Mouse (Mus musculus): ENCODE data around the gene Efcab11. TPM values are rescaled to one million over a fixed set of nuclear protein-coding genes. Genes with fewer than 3 reads are reported as not detected.

Efcab11 gene
- polyA plus RNA-seq (2014; fragmentation: Nextera tagmentation; extraction: Ambion mirVana), result 2.2 and 3.6 TPM in 2 replicates

GRCm38 (mm10) chr12:99884269-99885261 is at the start of gene Efcab11, which contains the start of gene Tdp1:
Efcab11 (minus strand) TSS chr12:99884439.
Tdp1 (plus strand) TSS chr12:99884517.
- WGBS, result under 1% methylated on average over 68 of the region's 73 CpGs

GRCm38 (mm10) chr12:99933630-99934029 is 49.4 kb upstream of the Efcab11 start:
- ATAC-seq (ENCODE audit: low read depth), result no peak
- Histone ChIP-seq H3K27ac (ENCODE audit: low read depth, low read length) (no peak overlapping the region), H3K4me3 (ENCODE audit: low read depth, low read length) (no peak overlapping the region), H3K4me2 (ENCODE audit: low read depth, low read length) (no peak overlapping the region), H3K27me3 (ENCODE audit: control insufficient read depth, insufficient read depth, low read length) (no peaks in the 10 kb centered on the region), H3K9me3 (ENCODE audit: control insufficient read depth, low read length) (no peaks in the 10 kb centered on the region), H3K36me3 (ENCODE audit: control insufficient read depth, insufficient read depth, low read length) (peaks cover 15% of the 10 kb centered on the region), H3K4me1 (ENCODE audit: control insufficient read depth, insufficient read depth, low read length) (no peaks in the 10 kb centered on the region), H3K9ac (replicated peaks; ENCODE audit: low read depth, low read length) (no peak overlapping the region)
- WGBS, result 91% methylated on average over 3 of the region's 3 CpGs

More at GRCm38 (mm10) chr12:99884269-99885261, at the start of gene Efcab11, which contains the start of gene Tdp1:
- Histone ChIP-seq H3K9ac (replicated peaks; ENCODE audit: low read depth, low read length) (peak within 1 kb of the TSS; percentile 88), H3K4me1 (ENCODE audit: control insufficient read depth, insufficient read depth, low read length) (0 out of 2 replicates have a peak, but pooled peaks cover 9% of the 10 kb centered on the region), H3K4me3 (ENCODE audit: low read depth, low read length) (peak within 1 kb of the TSS; percentile 88), H3K36me3 (ENCODE audit: control insufficient read depth, insufficient read depth, low read length) (no peaks in the 10 kb centered on the region), H3K27me3 (ENCODE audit: control insufficient read depth, insufficient read depth, low read length) (no peaks in the 10 kb centered on the region), H3K4me2 (ENCODE audit: low read depth, low read length) (peak within 1 kb of the TSS; percentile 95), H3K9me3 (ENCODE audit: control insufficient read depth, low read length) (no peaks in the 10 kb centered on the region), H3K27ac (ENCODE audit: low read depth, low read length) (peak within 1 kb of the TSS; percentile 73)
- ATAC-seq (ENCODE audit: low read depth), result peak; percentile 85

GRCm38 (mm10) chr12:99932245-99932644 is 48.0 kb upstream of the Efcab11 start:
- H3K4me2 ChIP-seq (ENCODE audit: low read depth, low read length), result no peak overlapping the region
- no peak overlapping the region for H3K9ac ChIP-seq (replicated peaks; ENCODE audit: low read depth, low read length)
- H3K9me3 ChIP-seq (ENCODE audit: control insufficient read depth, low read length), result no peaks in the 10 kb centered on the region
- no peaks in the 10 kb centered on the region for H3K27me3 ChIP-seq (ENCODE audit: control insufficient read depth, insufficient read depth, low read length)
- WGBS, result 88% methylated on average over 4 of the region's 4 CpGs
- H3K4me1 ChIP-seq (ENCODE audit: control insufficient read depth, insufficient read depth, low read length), result no peaks in the 10 kb centered on the region
- no peak overlapping the region for H3K4me3 ChIP-seq (ENCODE audit: low read depth, low read length)
- no peak for ATAC-seq (ENCODE audit: low read depth)
- H3K27ac ChIP-seq (ENCODE audit: low read depth, low read length), result no peak overlapping the region
- peaks cover 16% of the 10 kb centered on the region for H3K36me3 ChIP-seq (ENCODE audit: control insufficient read depth, insufficient read depth, low read length)

GRCm38 (mm10) chr12:99929160-99929559 is 44.9 kb upstream of the Efcab11 start:
- Histone ChIP-seq H3K4me2 (ENCODE audit: low read depth, low read length) (no peak overlapping the region), H3K4me3 (ENCODE audit: low read depth, low read length) (no peak overlapping the region), H3K9me3 (ENCODE audit: control insufficient read depth, low read length) (no peaks in the 10 kb centered on the region), H3K36me3 (ENCODE audit: control insufficient read depth, insufficient read depth, low read length) (peaks cover 10% of the 10 kb centered on the region), H3K4me1 (ENCODE audit: control insufficient read depth, insufficient read depth, low read length) (no peaks in the 10 kb centered on the region), H3K9ac (replicated peaks; ENCODE audit: low read depth, low read length) (no peak overlapping the region), H3K27ac (ENCODE audit: low read depth, low read length) (no peak overlapping the region), H3K27me3 (ENCODE audit: control insufficient read depth, insufficient read depth, low read length) (no peaks in the 10 kb centered on the region)
- ATAC-seq (ENCODE audit: low read depth), result no peak
- 57% methylated on average over 1 of the region's 1 CpGs for WGBS

- no peak for ATAC-seq (ENCODE audit: low read depth)
- Histone ChIP-seq H3K4me1 (ENCODE audit: control insufficient read depth, insufficient read depth, low read length) (no peaks in the 10 kb centered on the region), H3K4me2 (ENCODE audit: low read depth, low read length) (no peak overlapping the region), H3K9me3 (ENCODE audit: control insufficient read depth, low read length) (no peaks in the 10 kb centered on the region), H3K9ac (replicated peaks; ENCODE audit: low read depth, low read length) (no peak overlapping the region), H3K36me3 (ENCODE audit: control insufficient read depth, insufficient read depth, low read length) (peaks cover 10% of the 10 kb centered on the region), H3K27me3 (ENCODE audit: control insufficient read depth, insufficient read depth, low read length) (no peaks in the 10 kb centered on the region), H3K27ac (ENCODE audit: low read depth, low read length) (no peak overlapping the region), H3K4me3 (ENCODE audit: low read depth, low read length) (no peak overlapping the region)
- WGBS, result 94% methylated on average over 7 of the region's 7 CpGs
Measured at GRCm38 (mm10) chr12:99928311-99928710, 44.1 kb upstream of the Efcab11 start.

GRCm38 (mm10) chr12:99923703-99924102 is 39.5 kb upstream of the Efcab11 start:
- H3K4me2 ChIP-seq (ENCODE audit: low read depth, low read length), result no peak overlapping the region
- peak; percentile 72; the same call in 1 of the 2 replicates for ATAC-seq (ENCODE audit: low read depth)
- H3K4me3 ChIP-seq (ENCODE audit: low read depth, low read length), result no peak overlapping the region
- 0 out of 2 replicates have a peak, but pooled peaks cover 4% of the 10 kb centered on the region for H3K4me1 ChIP-seq (ENCODE audit: control insufficient read depth, insufficient read depth, low read length)
- H3K27ac ChIP-seq (ENCODE audit: low read depth, low read length), result no peak overlapping the region; the same call in 1 of the 2 replicates
- 45% methylated on average over 5 of the region's 5 CpGs for WGBS
- no peak overlapping the region for H3K9ac ChIP-seq (replicated peaks; ENCODE audit: low read depth, low read length)
- peaks cover 13% of the 10 kb centered on the region; the same call in 1 of the 2 replicates for H3K36me3 ChIP-seq (ENCODE audit: control insufficient read depth, insufficient read depth, low read length)
- no peaks in the 10 kb centered on the region for H3K9me3 ChIP-seq (ENCODE audit: control insufficient read depth, low read length)
- no peaks in the 10 kb centered on the region for H3K27me3 ChIP-seq (ENCODE audit: control insufficient read depth, insufficient read depth, low read length)

GRCm38 (mm10) chr12:99923131-99923606 is 38.9 kb upstream of the Efcab11 start:
- 9% methylated on average over 5 of the region's 5 CpGs for WGBS
- H3K9me3 ChIP-seq (ENCODE audit: control insufficient read depth, low read length), result no peaks in the 10 kb centered on the region
- 0 out of 2 replicates have a peak, but pooled peaks cover 4% of the 10 kb centered on the region for H3K4me1 ChIP-seq (ENCODE audit: control insufficient read depth, insufficient read depth, low read length)
- H3K27me3 ChIP-seq (ENCODE audit: control insufficient read depth, insufficient read depth, low read length), result no peaks in the 10 kb centered on the region
- H3K36me3 ChIP-seq (ENCODE audit: control insufficient read depth, insufficient read depth, low read length), result peaks cover 14% of the 10 kb centered on the region; the same call in 1 of the 2 replicates
- no peak overlapping the region for H3K4me3 ChIP-seq (ENCODE audit: low read depth, low read length)
- no peak overlapping the region for H3K9ac ChIP-seq (replicated peaks; ENCODE audit: low read depth, low read length)
- no peak overlapping the region for H3K4me2 ChIP-seq (ENCODE audit: low read depth, low read length)
- H3K27ac ChIP-seq (ENCODE audit: low read depth, low read length), result peak overlapping the region; percentile 49
- peak; percentile 81; the same call in 1 of the 2 replicates for ATAC-seq (ENCODE audit: low read depth)

GRCm38 (mm10) chr12:99921045-99921444 is 36.8 kb upstream of the Efcab11 start:
- H3K36me3 ChIP-seq (ENCODE audit: control insufficient read depth, insufficient read depth, low read length), result peaks cover 12% of the 10 kb centered on the region
- H3K4me2 ChIP-seq (ENCODE audit: low read depth, low read length), result no peak overlapping the region
- 81% methylated on average over 3 of the region's 3 CpGs for WGBS
- no peak for ATAC-seq (ENCODE audit: low read depth)
- H3K4me3 ChIP-seq (ENCODE audit: low read depth, low read length), result no peak overlapping the region
- H3K27me3 ChIP-seq (ENCODE audit: control insufficient read depth, insufficient read depth, low read length), result no peaks in the 10 kb centered on the region
- H3K9me3 ChIP-seq (ENCODE audit: control insufficient read depth, low read length), result no peaks in the 10 kb centered on the region
- H3K9ac ChIP-seq (replicated peaks; ENCODE audit: low read depth, low read length), result no peak overlapping the region
- no peak overlapping the region for H3K27ac ChIP-seq (ENCODE audit: low read depth, low read length)
- 0 out of 2 replicates have a peak, but pooled peaks cover 4% of the 10 kb centered on the region for H3K4me1 ChIP-seq (ENCODE audit: control insufficient read depth, insufficient read depth, low read length)
